Mouse (Mus musculus) kidney, embryonic 14.5 days (tissue): Measurements from ENCODE around the gene Spint3. TPM values are rescaled to one million over a fixed set of nuclear protein-coding genes. Genes with fewer than 3 reads are reported as not detected.
"Not testable (repeated sequence)": the region's sequence is repeated elsewhere in the genome, so short reads cannot be mapped to it uniquely, and the experiment has no call there.

Experiments
- ATAC-seq: fragments of 200-750 bp; cut with Nextera tagmentation; 2 replicates; pipeline ENCODE4 v1.8.0; 2017; ENCODE audit warnings: moderate number of reproducible peaks, mild to moderate bottlenecking, moderate TSS enrichment, moderate library complexity; ENCODE audit not compliant: low FRiP score, low TSS enrichment
- H3K27ac ChIP-seq: fragments of 300-500 bp; sonication (generic); 2 replicates; pipeline ENCODE4 v1.5.1; 2014; ENCODE audit warnings: low read depth, mild to moderate bottlenecking, low read length, moderate library complexity, mixed read lengths
- H3K27me3 ChIP-seq: fragments of 300-500 bp; sonication (generic); 2 replicates; pipeline ENCODE4 v1.6.1; 2014; ENCODE audit warnings: mild to moderate bottlenecking, low read length; ENCODE audit not compliant: control insufficient read depth, insufficient read depth
- H3K36me3 ChIP-seq: fragments of 300-500 bp; sonication (generic); 2 replicates; pipeline ENCODE4 v1.6.1; 2014; ENCODE audit warnings: low read length, mixed read lengths; ENCODE audit not compliant: control insufficient read depth, insufficient read depth
- H3K4me1 ChIP-seq: fragments of 300-500 bp; sonication (generic); 2 replicates; pipeline ENCODE4 v1.6.1; 2014; ENCODE audit warnings: low read length, mixed read lengths; ENCODE audit not compliant: control insufficient read depth, insufficient read depth
- H3K4me2 ChIP-seq: fragments of 300-500 bp; sonication (generic); replicated peaks from 2 replicates; pipeline ENCODE4 v1.6.1; 2014; ENCODE audit warnings: low read depth, mild to moderate bottlenecking, low read length
- H3K4me3 ChIP-seq: fragments of 300-500 bp; sonication (generic); 2 replicates; pipeline ENCODE4 v1.5.1; 2014; ENCODE audit warnings: mild to moderate bottlenecking, low read length
- H3K9ac ChIP-seq: fragments of 300-500 bp; sonication (generic); 2 replicates; pipeline ENCODE4 v1.6.1; 2014; ENCODE audit warnings: low read depth, mild to moderate bottlenecking, low read length, moderate library complexity
- H3K9me3 ChIP-seq: fragments of 300-500 bp; sonication (generic); 2 replicates; pipeline ENCODE4 v1.6.1; 2016; ENCODE audit warnings: low read length; ENCODE audit not compliant: control insufficient read depth
- WGBS: fragments of 180-500 bp; shearing (Covaris S2); extraction: QIAGEN DNeasy Blood & Tissue Kit; methylation state at CpG from one replicate; pipeline ENCODE4 v1.1.7; 2014; 5-methylcytosine and 5-hydroxymethylcytosine counted together
- polyA plus RNA-seq: library from polyadenylated mRNA; unstranded; fragments of >200 nt; fragmentation: Nextera tagmentation; extraction: Ambion mirVana; gene quantifications from 2 replicates; pipeline ENCODE4 v1.2.1, GENCODE M21; 2014

Spint3 gene
- polyA plus RNA-seq = not detected in 2 replicates

- not testable (repeated sequence) for H3K27ac ChIP-seq, H3K4me3 ChIP-seq, ATAC-seq, H3K4me1 ChIP-seq, H3K9ac ChIP-seq, H3K36me3 ChIP-seq, H3K9me3 ChIP-seq, H3K27me3 ChIP-seq, H3K4me2 ChIP-seq
- 83% methylated on average over 6 of the region's 6 CpGs for WGBS
These were observed at the start of gene Spint3 for GRCm38 (mm10) chr2:164573359-164573758. Gene Spint3 (minus strand): TSS chr2:164573459.

GRCm38 (mm10) chr2:164621775-164622174 lies 48.5 kb upstream of the Spint3 start:
- Histone ChIP-seq H3K36me3 (no peaks in the 10 kb centered on the region), H3K4me3 (no peak overlapping the region), H3K27me3 (no peaks in the 10 kb centered on the region), H3K27ac (no peak overlapping the region), H3K9me3 (no peaks in the 10 kb centered on the region), H3K9ac (no peak overlapping the region), H3K4me2 (no peak overlapping the region), H3K4me1 (no peaks in the 10 kb centered on the region)
- 90% methylated on average over 4 of the region's 4 CpGs for WGBS
- ATAC-seq = no peak

GRCm38 (mm10) chr2:164619050-164619449 lies 45.8 kb upstream of the Spint3 start:
- no peaks in the 10 kb centered on the region for H3K27me3 ChIP-seq
- H3K9me3 ChIP-seq = no peaks in the 10 kb centered on the region
- H3K9ac ChIP-seq = no peak overlapping the region
- H3K4me1 ChIP-seq = no peaks in the 10 kb centered on the region
- no peak for ATAC-seq
- H3K36me3 ChIP-seq = no peaks in the 10 kb centered on the region
- H3K4me3 ChIP-seq = no peak overlapping the region
- WGBS = 78% methylated on average over 5 of the region's 5 CpGs
- H3K27ac ChIP-seq = no peak overlapping the region
- no peak overlapping the region for H3K4me2 ChIP-seq

GRCm38 (mm10) chr2:164615386-164615785 lies 42.1 kb upstream of the Spint3 start:
- H3K4me3 ChIP-seq = no peak overlapping the region
- no peaks in the 10 kb centered on the region for H3K4me1 ChIP-seq
- no peaks in the 10 kb centered on the region for H3K9me3 ChIP-seq
- H3K36me3 ChIP-seq = no peaks in the 10 kb centered on the region
- no peak for ATAC-seq
- H3K27me3 ChIP-seq = no peaks in the 10 kb centered on the region
- H3K27ac ChIP-seq = no peak overlapping the region
- WGBS = 94% methylated on average over 3 of the region's 3 CpGs
- no peak overlapping the region for H3K4me2 ChIP-seq
- H3K9ac ChIP-seq = no peak overlapping the region

GRCm38 (mm10) chr2:164613471-164613870 lies 40.2 kb upstream of the Spint3 start, which contains the start of the genes Wfdc6b and Wfdc8:
Gene Wfdc6b (plus strand): TSS chr2:164613522.
Gene Wfdc8 (minus strand): TSS chr2:164613626.
- ATAC-seq = not testable (repeated sequence)

GRCm38 (mm10) chr2:164608781-164609180 lies 35.5 kb upstream of the Spint3 start:
- no peak for ATAC-seq
- 0 out of 2 replicates have a peak overlapping the region, but pooled peaks have one; percentile 4 for H3K4me2 ChIP-seq
- 43% methylated on average over 6 of the region's 6 CpGs for WGBS

More at GRCm38 (mm10) chr2:164613471-164613870, 40.2 kb upstream of the Spint3 start, which contains the start of the genes Wfdc6b and Wfdc8:
- 54% methylated on average over 8 of the region's 8 CpGs for WGBS
- not testable (repeated sequence) for H3K9me3 ChIP-seq, H3K36me3 ChIP-seq, H3K27ac ChIP-seq, H3K4me3 ChIP-seq, H3K4me2 ChIP-seq, H3K4me1 ChIP-seq, H3K9ac ChIP-seq, H3K27me3 ChIP-seq

GRCm38 (mm10) chr2:164604411-164604810 lies 31.2 kb upstream of the Spint3 start:
- H3K4me2 ChIP-seq = no peak overlapping the region
- H3K36me3 ChIP-seq = no peaks in the 10 kb centered on the region
- H3K4me1 ChIP-seq = no peaks in the 10 kb centered on the region
- WGBS = 90% methylated on average over 8 of the region's 8 CpGs
- H3K27me3 ChIP-seq = no peaks in the 10 kb centered on the region
- H3K9me3 ChIP-seq = no peaks in the 10 kb centered on the region
- no peak overlapping the region for H3K4me3 ChIP-seq
- H3K9ac ChIP-seq = no peak overlapping the region
- no peak overlapping the region for H3K27ac ChIP-seq
- ATAC-seq = no peak

More at GRCm38 (mm10) chr2:164608781-164609180, 35.5 kb upstream of the Spint3 start:
- Histone ChIP-seq H3K27me3 (no peaks in the 10 kb centered on the region), H3K9ac (no peak overlapping the region), H3K27ac (no peak overlapping the region), H3K4me1 (no peaks in the 10 kb centered on the region), H3K4me3 (no peak overlapping the region), H3K9me3 (no peaks in the 10 kb centered on the region), H3K36me3 (no peaks in the 10 kb centered on the region)

GRCm38 (mm10) chr2:164603482-164603881 lies 30.2 kb upstream of the Spint3 start:
- H3K4me3 ChIP-seq = no peak overlapping the region
- H3K36me3 ChIP-seq = no peaks in the 10 kb centered on the region
- no peak overlapping the region for H3K9ac ChIP-seq
- no peaks in the 10 kb centered on the region for H3K9me3 ChIP-seq
- ATAC-seq = no peak
- no peaks in the 10 kb centered on the region for H3K4me1 ChIP-seq
- 83% methylated on average over 3 of the region's 3 CpGs for WGBS
- no peak overlapping the region for H3K4me2 ChIP-seq
- no peak overlapping the region for H3K27ac ChIP-seq
- H3K27me3 ChIP-seq = no peaks in the 10 kb centered on the region

- Histone ChIP-seq H3K4me3 (no peak overlapping the region), H3K4me2 (no peak overlapping the region), H3K4me1 (no peaks in the 10 kb centered on the region), H3K27me3 (no peaks in the 10 kb centered on the region), H3K9me3 (no peaks in the 10 kb centered on the region), H3K27ac (no peak overlapping the region), H3K9ac (no peak overlapping the region), H3K36me3 (no peaks in the 10 kb centered on the region)
- no peak for ATAC-seq
- 73% methylated on average over 3 of the region's 3 CpGs for WGBS
These were observed 26.9 kb upstream of the Spint3 start for GRCm38 (mm10) chr2:164600179-164600578.
